Mouse (Mus musculus) lung, embryonic 14.5 days (tissue): Measurements from ENCODE around the gene Ranbp1. TPM values are rescaled to one million over a fixed set of nuclear protein-coding genes. Genes with fewer than 3 reads are reported as not detected.
"Not testable (repeated sequence)": the region's sequence is repeated elsewhere in the genome, so short reads cannot be mapped to it uniquely, and the experiment has no call there.

Experiments
- ATAC-seq: fragments of 200-750 bp; cut with Nextera tagmentation; 2 replicates; pipeline ENCODE4 v1.8.0; 2017; ENCODE audit warnings: mild to moderate bottlenecking, moderate TSS enrichment, moderate library complexity; ENCODE audit not compliant: insufficient read depth
- DNase-seq: peaks from one replicate; pipeline ENCODE4 v3.0.0-alpha.2; 2015
- H3K27ac ChIP-seq: fragments of 300-500 bp; sonication (generic); 2 replicates; pipeline ENCODE4 v1.5.1; 2014; ENCODE audit warnings: low read depth, mild to moderate bottlenecking, moderate library complexity
- H3K27me3 ChIP-seq: fragments of 300-500 bp; sonication (generic); 2 replicates; pipeline ENCODE4 v1.6.1; 2014; ENCODE audit warnings: low read length, control low read depth; ENCODE audit not compliant: insufficient read depth
- H3K36me3 ChIP-seq: fragments of 300-500 bp; sonication (generic); 2 replicates; pipeline ENCODE4 v1.6.1; 2014; ENCODE audit warnings: control low read depth; ENCODE audit not compliant: insufficient read depth
- H3K4me1 ChIP-seq: fragments of 300-500 bp; sonication (generic); 2 replicates; pipeline ENCODE4 v1.6.1; 2014; ENCODE audit warnings: antibody characterized with exemption, control low read depth; ENCODE audit not compliant: insufficient read depth
- H3K4me2 ChIP-seq: fragments of 300-500 bp; sonication (generic); 2 replicates; pipeline ENCODE4 v1.6.1; 2014; ENCODE audit warnings: mild to moderate bottlenecking
- H3K4me3 ChIP-seq: fragments of 300-500 bp; sonication (generic); 2 replicates; pipeline ENCODE4 v1.5.1; 2014; ENCODE audit warnings: low read depth, low read length
- H3K9ac ChIP-seq: fragments of 300-500 bp; sonication (generic); 2 replicates; pipeline ENCODE4 v1.6.1; 2014
- H3K9me3 ChIP-seq: fragments of 300-500 bp; sonication (generic); 2 replicates; pipeline ENCODE4 v1.6.1; 2016; ENCODE audit warnings: low read depth, low read length, control low read depth
- CTCF ChIP-seq: IDR thresholded peaks from 2 replicates; pipeline ENCODE4 v1.5.1; 2016; ENCODE audit warnings: antibody characterized with exemption, low read depth
- WGBS: fragments of 180-500 bp; shearing (Covaris S2); extraction: QIAGEN DNeasy Blood & Tissue Kit; methylation state at CpG from one replicate; pipeline ENCODE4 v1.1.7; 2014; 5-methylcytosine and 5-hydroxymethylcytosine counted together
- polyA plus RNA-seq: library from polyadenylated mRNA; unstranded; fragments of >200 nt; fragmentation: Nextera tagmentation; extraction: Ambion mirVana; gene quantifications from 2 replicates; pipeline ENCODE4 v1.2.1, GENCODE M21; 2014

Ranbp1 gene
- polyA plus RNA-seq: 776 and 804 TPM in 2 replicates

DNA sequence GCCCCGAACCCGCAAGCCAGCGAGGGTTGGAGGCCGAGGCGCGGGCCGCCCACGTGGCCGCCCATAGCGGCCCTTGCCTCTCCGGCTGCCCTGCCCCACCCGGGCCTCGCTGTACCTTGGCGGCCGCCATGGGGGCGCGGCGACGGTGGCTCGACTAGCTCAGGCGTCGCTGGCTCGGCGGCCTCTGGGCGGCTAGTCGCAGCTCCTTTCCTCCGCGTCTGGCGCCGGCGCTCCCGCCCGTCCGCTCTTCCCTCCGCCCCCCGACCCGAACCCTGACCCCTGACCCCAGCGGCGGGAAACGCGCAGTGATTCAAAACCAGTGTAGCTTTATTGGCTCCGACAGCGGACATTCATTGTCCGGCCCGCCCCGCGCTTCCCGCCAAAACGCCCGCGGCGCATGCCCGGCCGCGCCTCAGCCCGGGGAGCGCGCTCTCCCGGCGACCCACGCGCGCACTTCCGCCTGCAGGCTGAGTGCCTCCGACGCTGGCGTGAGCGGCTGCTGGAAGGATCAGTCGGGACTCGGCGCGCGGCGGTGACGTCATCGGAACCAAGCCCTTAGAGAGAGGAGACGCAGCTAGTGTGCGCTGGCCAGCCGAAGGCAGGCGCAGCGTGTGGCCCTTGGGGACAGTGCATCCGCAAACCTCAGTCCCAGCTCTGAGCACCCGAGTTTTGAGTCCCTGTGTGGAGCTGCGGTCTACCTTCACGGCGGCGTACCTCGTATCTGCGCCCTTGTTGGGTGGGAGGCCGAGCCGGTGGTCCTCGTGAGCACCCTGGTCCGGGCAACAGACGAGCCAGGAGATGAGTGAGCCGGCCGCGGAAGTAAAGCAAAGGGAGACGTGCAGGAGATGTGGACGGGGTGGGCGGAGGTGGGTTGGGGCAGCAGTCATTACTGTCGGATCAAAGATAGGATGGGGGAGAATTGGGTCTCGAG, at the start of gene Ranbp1, which contains the start of gene Trmt2a:
Ranbp1 (minus strand) TSS at position 300 of the 931 bp plus-strand sequence.
Trmt2a (plus strand) TSS at position 247 of the 931 bp plus-strand sequence.
- Histone ChIP-seq H3K27me3 (no peaks in the 10 kb centered on the region), H3K27ac (peak within 1 kb of the TSS; percentile 91), H3K9me3 (no peaks in the 10 kb centered on the region), H3K4me2 (peak within 1 kb of the TSS; percentile 80), H3K9ac (peak within 1 kb of the TSS; percentile 95), H3K4me1 (peaks cover 12% of the 10 kb centered on the region; the same call in 1 of the 2 replicates), H3K4me3 (peak within 1 kb of the TSS; percentile 97), H3K36me3 (peaks cover 68% of the 10 kb centered on the region)
- DNase-seq: peak; percentile 100
- WGBS: under 1% methylated on average over 102 of the region's 102 CpGs
- no peak; the same call in none of the 2 replicates for TF ChIP-seq CTCF
- peak; percentile 96 for ATAC-seq

GRCm38 (mm10) chr16:18289614-18290013, 41.1 kb upstream of the Ranbp1 start:
- H3K27me3 ChIP-seq, DNase-seq, H3K9me3 ChIP-seq: not testable (repeated sequence)
- Histone ChIP-seq H3K4me2 (peak overlapping the region; percentile 88), H3K9ac (peak overlapping the region; percentile 96), H3K27ac (peak overlapping the region; percentile 63), H3K4me3 (peak overlapping the region; percentile 95), H3K36me3 (peaks cover 24% of the 10 kb centered on the region), H3K4me1 (peaks cover 12% of the 10 kb centered on the region)
- 4% methylated on average over 8 of the region's 10 CpGs for WGBS
- peak; percentile 4 for ATAC-seq

DNA sequence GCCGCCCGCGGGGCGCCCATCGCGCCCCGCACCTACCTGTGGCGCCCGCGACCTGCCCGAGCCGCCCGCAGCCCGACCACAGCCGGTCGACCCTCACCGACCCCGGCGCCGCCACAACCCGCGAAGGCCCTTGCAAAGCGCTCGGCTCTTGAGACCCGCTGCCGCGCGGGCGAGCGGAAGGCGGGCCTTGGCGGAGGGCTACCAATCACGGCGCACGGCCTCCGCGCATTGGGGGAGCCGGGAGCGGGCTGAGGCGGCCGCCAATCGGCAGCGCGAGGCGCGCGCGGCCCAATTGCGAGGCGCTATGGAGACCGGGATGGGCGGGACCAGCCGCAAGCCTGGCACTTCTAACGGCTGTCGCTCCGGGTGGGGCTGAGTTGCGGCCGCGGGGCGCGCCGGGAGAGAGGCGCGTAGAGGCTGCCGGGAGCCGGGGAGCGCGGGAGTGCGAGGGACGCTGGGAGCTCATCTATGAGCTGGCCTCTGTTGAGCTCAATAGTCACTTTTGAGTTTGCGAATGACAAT, 40.6 kb upstream of the Ranbp1 start, which contains the start of gene Dgcr8:
Dgcr8 (minus strand) TSS at position 180 of the 522 bp plus-strand sequence.
- Histone ChIP-seq H3K9me3 (no peaks in the 10 kb centered on the region), H3K4me1 (peaks cover 12% of the 10 kb centered on the region), H3K36me3 (peaks cover 28% of the 10 kb centered on the region), H3K27ac (peak within 1 kb of the TSS; percentile 94), H3K4me2 (peak within 1 kb of the TSS; percentile 88), H3K9ac (peak within 1 kb of the TSS; percentile 96), H3K27me3 (no peaks in the 10 kb centered on the region), H3K4me3 (peak within 1 kb of the TSS; percentile 95)
- no peak for TF ChIP-seq CTCF
- WGBS: under 1% methylated on average over 59 of the region's 71 CpGs
- peak; percentile 99 for ATAC-seq
- DNase-seq: peak; percentile 100

- Histone ChIP-seq H3K36me3 (peaks cover 33% of the 10 kb centered on the region), H3K4me3 (peak overlapping the region; percentile 95), H3K9ac (peak overlapping the region; percentile 96), H3K27ac (peak overlapping the region; percentile 94), H3K4me2 (peak overlapping the region; percentile 88), H3K9me3 (no peaks in the 10 kb centered on the region), H3K27me3 (no peaks in the 10 kb centered on the region), H3K4me1 (peaks cover 12% of the 10 kb centered on the region)
- under 1% methylated on average over 23 of the region's 31 CpGs for WGBS
- DNase-seq (peak; percentile 77), ATAC-seq (peak; percentile 91)
- TF ChIP-seq CTCF: no peak
These were observed 40.1 kb upstream of the Ranbp1 start for GRCm38 (mm10) chr16:18288581-18289061.

DNA sequence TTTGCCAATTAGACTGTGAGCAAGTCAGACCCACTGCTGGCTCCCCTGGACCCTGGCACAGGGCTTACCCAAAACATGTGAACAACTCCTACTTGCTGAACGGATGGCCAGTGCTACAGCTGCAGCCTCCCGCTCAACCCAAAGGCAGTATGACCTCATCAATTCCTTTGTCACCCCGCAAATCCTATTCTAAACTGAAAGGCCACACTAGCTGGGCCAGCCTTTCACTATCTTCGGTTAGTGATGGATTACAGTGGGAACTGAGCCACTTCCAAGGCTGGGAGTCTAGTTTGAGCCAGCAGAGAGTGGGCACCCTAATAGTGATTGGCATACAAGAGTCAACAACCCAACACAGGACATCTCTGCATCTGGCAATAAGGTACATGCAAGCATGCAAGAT, 39.6 kb upstream of the Ranbp1 start:
- ATAC-seq: no peak
- Histone ChIP-seq H3K4me2 (peak overlapping the region; percentile 88), H3K27ac (peak overlapping the region; percentile 94; the same call in 1 of the 2 replicates), H3K4me1 (peaks cover 12% of the 10 kb centered on the region), H3K36me3 (peaks cover 38% of the 10 kb centered on the region), H3K9ac (peak overlapping the region; percentile 96), H3K27me3 (no peaks in the 10 kb centered on the region), H3K9me3 (no peaks in the 10 kb centered on the region), H3K4me3 (peak overlapping the region; percentile 95)
- peak; percentile 56 for DNase-seq
- under 1% methylated on average over 4 of the region's 4 CpGs for WGBS
- no peak for TF ChIP-seq CTCF

- no peak overlapping the region for H3K4me3 ChIP-seq
- H3K36me3 ChIP-seq: peaks cover 93% of the 10 kb centered on the region
- H3K27me3 ChIP-seq: no peaks in the 10 kb centered on the region
- H3K4me1 ChIP-seq: no peaks in the 10 kb centered on the region
- H3K27ac ChIP-seq: no peak overlapping the region
- TF ChIP-seq CTCF: no peak
- DNase-seq (no peak), ATAC-seq (no peak)
- WGBS: 72% methylated on average over 2 of the region's 2 CpGs
- no peak overlapping the region for H3K9ac ChIP-seq
- H3K4me2 ChIP-seq: no peak overlapping the region
- H3K9me3 ChIP-seq: no peaks in the 10 kb centered on the region
These were observed 26.6 kb upstream of the Ranbp1 start for GRCm38 (mm10) chr16:18275166-18275565.

DNA sequence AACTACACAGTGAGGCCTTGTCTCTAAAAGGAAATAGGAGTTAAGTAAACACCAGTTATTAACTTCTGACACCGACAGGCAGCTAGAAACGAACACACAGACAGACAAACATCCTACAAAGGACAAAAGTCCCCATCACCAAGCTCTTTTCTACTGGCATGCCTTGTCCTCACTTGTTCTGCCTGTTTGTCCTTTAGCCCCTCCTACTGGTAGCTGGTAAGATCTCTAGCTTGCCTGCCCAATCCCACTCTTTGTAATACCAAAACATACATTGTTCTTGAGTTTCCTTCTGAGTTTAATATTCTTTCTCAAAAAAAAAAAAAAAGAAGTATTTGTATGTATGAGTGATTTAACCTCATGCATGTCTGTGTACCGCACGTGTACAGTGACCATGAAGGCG, 19.6 kb upstream of the Ranbp1 start:
- ATAC-seq (no peak), DNase-seq (peak; percentile 47)
- TF ChIP-seq CTCF: peak; percentile 44
- H3K36me3 ChIP-seq: peaks cover 95% of the 10 kb centered on the region
- 83% methylated on average over 5 of the region's 5 CpGs for WGBS
- H3K4me2 ChIP-seq: no peak overlapping the region
- no peaks in the 10 kb centered on the region for H3K9me3 ChIP-seq
- no peaks in the 10 kb centered on the region for H3K4me1 ChIP-seq
- H3K4me3 ChIP-seq: no peak overlapping the region
- H3K9ac ChIP-seq: no peak overlapping the region
- no peaks in the 10 kb centered on the region for H3K27me3 ChIP-seq
- no peak overlapping the region for H3K27ac ChIP-seq
